Mouse (Mus musculus): ENCODE data around the gene Accs.
A peak's percentile ranks its signal among the peaks of the same experiment; 100 is the strongest.

Accs gene

GRCm38 (mm10) chr2:93849505-93850089 is at the start of gene Accs:
Gene Accs, minus strand, starts transcription at chr2:93849943.
- DNase-seq (ENCODE audit: low read depth, low spot score): peak; percentile 89

- DNase-seq (ENCODE audit: low read depth, low spot score): peak; percentile 69
Measured at GRCm38 (mm10) chr2:93891611-93892280, 42.0 kb upstream of the Accs start.

GRCm38 (mm10) chr2:93890143-93890542 is 40.4 kb upstream of the Accs start:
- no peak for DNase-seq (ENCODE audit: low read depth, low spot score)

GRCm38 (mm10) chr2:93889071-93889470 is 39.3 kb upstream of the Accs start:
- no peak for DNase-seq (ENCODE audit: low read depth, low spot score)

GRCm38 (mm10) chr2:93888366-93888765 is 38.6 kb upstream of the Accs start:
- DNase-seq (ENCODE audit: low read depth, low spot score): no peak

- DNase-seq (ENCODE audit: low read depth, low spot score): no peak
Measured at GRCm38 (mm10) chr2:93887273-93887672, 37.5 kb upstream of the Accs start.

- DNase-seq (ENCODE audit: low read depth, low spot score): no peak
Measured at GRCm38 (mm10) chr2:93886013-93886794, 36.5 kb upstream of the Accs start.

- DNase-seq (ENCODE audit: low read depth, low spot score): no peak
Measured at GRCm38 (mm10) chr2:93883066-93883465, 33.3 kb upstream of the Accs start.

- DNase-seq (ENCODE audit: low read depth, low spot score): peak; percentile 62
Measured at GRCm38 (mm10) chr2:93881640-93882367, 32.1 kb upstream of the Accs start.

GRCm38 (mm10) chr2:93880981-93881380 is 31.2 kb upstream of the Accs start:
- DNase-seq (ENCODE audit: low read depth, low spot score): no peak

GRCm38 (mm10) chr2:93880450-93880849 is 30.7 kb upstream of the Accs start:
- DNase-seq (ENCODE audit: low read depth, low spot score): no peak

- DNase-seq (ENCODE audit: low read depth, low spot score): no peak
Measured at GRCm38 (mm10) chr2:93877005-93877404, 27.3 kb upstream of the Accs start.

GRCm38 (mm10) chr2:93874606-93875005 is 24.9 kb upstream of the Accs start:
- DNase-seq (ENCODE audit: low read depth, low spot score): no peak

- no peak for DNase-seq (ENCODE audit: low read depth, low spot score)
Measured at GRCm38 (mm10) chr2:93874227-93874514, 24.4 kb upstream of the Accs start.

GRCm38 (mm10) chr2:93873449-93874226 is 23.9 kb upstream of the Accs start:
- DNase-seq (ENCODE audit: low read depth, low spot score): no peak

- no peak for DNase-seq (ENCODE audit: low read depth, low spot score)
Measured at GRCm38 (mm10) chr2:93872257-93872656, 22.5 kb upstream of the Accs start.

- no peak for DNase-seq (ENCODE audit: low read depth, low spot score)
Measured at GRCm38 (mm10) chr2:93871411-93871925, 21.7 kb upstream of the Accs start.

GRCm38 (mm10) chr2:93870842-93871241 is 21.1 kb upstream of the Accs start:
- peak; percentile 81 for DNase-seq (ENCODE audit: low read depth, low spot score)

GRCm38 (mm10) chr2:93869107-93869600 is 19.4 kb upstream of the Accs start, which contains the start of gene Accsl:
Gene Accsl, minus strand, starts transcription at chr2:93869157.
- DNase-seq (ENCODE audit: low read depth, low spot score): no peak

GRCm38 (mm10) chr2:93868566-93868965 is 18.8 kb upstream of the Accs start:
- no peak for DNase-seq (ENCODE audit: low read depth, low spot score)

- DNase-seq (ENCODE audit: low read depth, low spot score): no peak
Measured at GRCm38 (mm10) chr2:93863229-93863628, 13.5 kb upstream of the Accs start.

Measured in brain, adult 2 months (tissue).